Mouse (Mus musculus) adrenal gland, postnatal 25 days (tissue): ENCODE measurements around the gene Lrrc52. TPM values are rescaled to one million over a fixed set of nuclear protein-coding genes. Genes with fewer than 3 reads are reported as not detected.

Source experiments
- DNase-seq: peaks from one replicate; pipeline ENCODE4 v3.0.0; 2021; ENCODE audit warnings: mixed read lengths
- long read RNA-seq: library from polyadenylated mRNA; stranded (forward); transcript quantifications from one replicate; pipeline ENCODE4 v2.0.0, GENCODE M21; 2021
- total RNA-seq: library from RNA; stranded (reverse); gene quantifications from 2 replicates; pipeline ENCODE4 v1.2.3, GENCODE M21; 2021

Lrrc52 gene
- total RNA-seq, result 0.86 TPM in 1 of 2 replicates, not detected in the other
- long read RNA-seq, result 0 reads

- DNase-seq, result peak; percentile 80
Observed at GRCm38 (mm10) chr1:167466765-167467426, at the start of gene Lrrc52. Lrrc52 (minus strand) TSS chr1:167466780.

DNA sequence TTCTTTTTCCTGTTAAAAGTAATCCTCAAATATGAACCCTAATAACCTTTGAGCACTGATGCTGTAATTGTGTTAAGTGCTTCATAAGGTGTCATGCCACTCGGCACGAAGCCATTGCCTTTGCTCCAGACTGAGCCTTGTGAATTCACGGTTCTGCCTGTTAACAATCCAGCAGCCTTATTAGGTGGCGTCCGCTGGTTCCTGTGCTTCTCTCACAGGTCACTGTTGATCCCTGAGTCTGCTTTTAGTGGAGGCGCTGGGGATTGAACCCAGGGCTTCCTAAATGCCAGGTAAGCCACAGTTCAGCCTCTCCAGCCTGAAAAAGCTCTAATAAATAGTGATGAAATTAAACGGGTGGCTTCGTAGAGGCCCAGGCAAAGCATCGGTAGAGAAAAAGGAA is 45.0 kb upstream of the Lrrc52 start:
- no peak for DNase-seq

GRCm38 (mm10) chr1:167506048-167506447 is 39.5 kb upstream of the Lrrc52 start:
- no peak for DNase-seq

DNA sequence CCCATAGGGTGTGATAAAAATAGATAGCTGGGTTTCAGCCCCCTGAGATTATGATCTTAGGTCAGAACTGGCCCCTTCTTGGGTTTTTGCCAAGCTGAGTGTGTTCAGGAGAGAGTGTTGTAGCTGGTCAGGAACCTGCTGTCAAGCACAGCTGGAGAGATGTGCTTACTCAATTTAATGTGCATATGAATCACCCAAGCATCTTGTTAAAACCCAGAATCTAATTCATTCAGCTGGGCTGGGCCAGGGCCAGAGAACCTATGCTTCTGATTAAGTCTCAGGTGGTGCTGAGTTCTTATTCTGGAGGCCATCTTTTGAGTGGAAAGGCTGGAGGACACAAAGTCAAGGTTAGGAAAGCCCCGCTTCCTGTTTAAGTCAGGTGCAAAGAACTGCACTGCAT is 38.8 kb upstream of the Lrrc52 start:
- no peak for DNase-seq

DNA sequence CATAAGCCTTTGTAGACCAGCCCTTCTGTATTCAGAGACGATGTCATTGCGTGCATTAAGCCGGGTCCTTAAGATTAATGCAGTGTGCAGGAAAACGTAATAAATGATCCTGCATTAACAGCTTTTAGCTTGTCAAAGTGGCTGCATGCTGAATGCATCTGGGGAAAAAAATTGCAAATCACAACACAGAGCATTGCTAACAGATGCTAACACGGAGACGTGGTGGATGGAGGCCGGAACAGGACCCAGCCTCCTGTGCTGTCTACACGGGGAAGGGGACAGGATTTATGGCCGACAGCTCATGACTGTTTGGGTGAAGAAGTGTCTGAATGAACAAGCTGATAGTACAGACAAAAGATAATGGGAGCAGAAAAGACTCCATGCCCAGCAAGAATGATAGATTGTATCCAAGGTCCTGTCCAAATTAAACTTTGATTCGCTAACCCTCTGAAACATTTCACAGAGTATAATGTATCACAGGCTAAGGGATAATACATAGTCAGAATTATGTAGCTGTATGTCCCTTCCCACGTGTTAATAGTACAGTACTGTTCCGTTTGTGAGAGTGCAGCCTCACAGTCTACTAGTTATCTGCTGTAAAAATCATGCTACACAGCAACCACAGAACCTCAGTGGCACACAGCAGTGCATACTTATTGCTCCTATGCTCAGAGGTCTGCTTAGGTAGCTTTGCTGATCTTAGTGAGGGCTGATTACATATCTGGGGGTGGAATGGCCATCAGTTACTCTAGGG is 32.7 kb upstream of the Lrrc52 start:
- no peak for DNase-seq

DNA sequence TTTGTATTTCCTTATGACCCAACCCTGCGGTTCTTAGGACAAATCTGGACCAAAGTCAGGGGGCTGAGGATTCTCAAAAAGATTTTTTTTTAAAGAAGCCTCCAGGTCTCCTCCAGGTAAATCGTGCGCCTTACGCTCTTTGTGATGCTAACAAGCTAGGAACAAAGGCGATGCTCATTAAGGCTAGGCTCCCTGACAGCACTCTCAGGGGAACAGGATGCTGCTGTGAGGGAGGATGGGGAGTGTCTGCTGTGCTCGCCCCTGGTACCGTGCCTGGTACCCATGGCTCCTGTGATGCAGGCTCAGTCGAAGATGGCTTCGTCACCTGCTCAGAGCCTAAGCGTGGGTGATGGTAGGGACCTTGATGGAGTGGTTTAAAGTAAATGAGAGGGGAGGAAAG is 31.4 kb upstream of the Lrrc52 start:
- DNase-seq, result no peak

DNA sequence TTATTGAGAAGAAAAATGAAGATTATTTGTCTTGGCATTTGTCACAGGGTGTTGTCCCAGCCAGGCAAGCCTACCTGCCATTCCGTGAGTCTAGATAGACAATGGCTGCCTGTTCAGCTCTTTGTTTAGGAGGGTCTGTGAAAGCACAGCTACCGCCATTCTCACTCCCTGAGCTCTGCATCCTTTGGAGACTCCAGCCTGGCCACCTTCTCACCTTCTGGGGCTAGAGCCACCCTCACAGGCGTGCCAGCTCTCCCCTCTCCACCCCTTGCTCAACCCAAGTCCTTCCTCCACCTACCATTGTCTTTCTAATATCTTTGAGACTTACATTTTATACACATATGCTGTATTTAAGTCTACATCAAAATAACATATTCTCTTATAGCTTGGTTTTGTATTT is 31.0 kb upstream of the Lrrc52 start:
- no peak for DNase-seq

DNA sequence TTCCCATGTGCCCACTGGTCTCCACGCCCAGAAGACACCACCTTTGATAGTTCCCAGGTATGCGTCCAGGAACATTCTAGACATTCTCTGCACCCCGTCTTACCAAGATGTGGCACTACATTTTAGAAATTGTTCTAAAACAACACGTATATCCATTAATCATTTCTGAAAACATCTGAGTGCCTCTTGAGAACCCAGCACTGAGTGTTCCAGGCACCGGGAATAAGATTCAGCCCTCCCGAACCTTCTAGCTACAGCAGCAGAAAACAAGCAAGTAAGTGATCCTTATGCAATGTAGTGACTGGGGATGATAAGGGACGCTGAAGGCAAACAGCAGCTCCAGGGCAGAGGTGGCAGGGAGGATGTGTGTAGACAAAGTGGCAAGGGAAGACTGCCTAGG is 24.9 kb upstream of the Lrrc52 start:
- DNase-seq, result no peak

- DNase-seq, result no peak
Observed at GRCm38 (mm10) chr1:167487933-167488332, 21.4 kb upstream of the Lrrc52 start.

DNA sequence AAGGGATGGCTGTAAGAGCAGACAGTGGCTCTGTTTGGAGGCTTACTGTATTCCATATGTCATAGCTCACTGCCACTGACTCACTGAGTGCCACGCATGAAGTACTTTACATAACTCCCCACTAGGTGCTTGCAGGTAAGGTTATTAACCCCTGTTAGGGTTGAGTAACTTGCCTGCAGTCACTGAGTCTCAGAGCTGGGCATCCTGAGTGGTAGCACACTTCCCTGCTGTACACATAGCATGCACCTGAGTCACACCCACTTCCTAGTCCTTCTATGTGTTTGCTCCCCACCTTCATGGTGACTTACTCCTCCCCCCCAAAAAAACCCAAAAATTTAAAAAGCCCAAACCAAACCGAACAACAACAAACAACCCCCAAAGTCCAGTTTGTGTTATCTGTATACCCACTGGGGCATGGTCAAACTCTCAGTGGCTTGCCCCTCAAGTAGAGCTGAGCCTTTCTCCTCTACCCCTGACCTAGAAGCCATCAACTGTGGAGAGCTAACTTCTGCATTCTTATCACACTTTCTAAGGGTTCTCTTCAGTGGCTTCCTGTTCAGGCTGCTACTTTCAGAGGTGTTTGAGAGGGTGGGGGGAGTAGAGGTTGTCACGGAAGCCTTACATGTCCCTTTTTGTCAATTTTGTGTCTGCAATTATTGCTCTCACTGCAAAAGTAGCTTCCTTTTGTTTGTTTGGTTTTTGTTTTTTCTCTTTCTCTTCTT is 20.5 kb upstream of the Lrrc52 start:
- no peak for DNase-seq

DNA sequence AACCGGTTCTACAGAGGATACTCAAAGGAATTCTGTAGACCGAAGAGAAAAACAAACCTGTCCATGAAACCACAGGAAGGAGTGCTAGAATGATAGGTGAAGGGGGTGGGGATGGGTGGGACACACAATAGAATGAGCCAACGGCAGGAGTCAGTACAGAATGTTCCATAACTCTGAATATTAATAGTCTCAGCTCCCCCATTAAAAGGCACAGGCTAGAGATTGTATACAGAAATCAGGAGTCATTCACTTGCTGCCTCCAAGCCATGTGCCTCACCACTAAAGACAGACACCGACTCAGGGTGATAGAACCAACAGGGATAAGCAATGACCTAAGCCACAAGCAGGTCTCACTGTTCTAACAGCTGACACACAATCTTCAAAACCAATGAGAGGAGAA is 16.3 kb upstream of the Lrrc52 start:
- DNase-seq, result no peak

DNA sequence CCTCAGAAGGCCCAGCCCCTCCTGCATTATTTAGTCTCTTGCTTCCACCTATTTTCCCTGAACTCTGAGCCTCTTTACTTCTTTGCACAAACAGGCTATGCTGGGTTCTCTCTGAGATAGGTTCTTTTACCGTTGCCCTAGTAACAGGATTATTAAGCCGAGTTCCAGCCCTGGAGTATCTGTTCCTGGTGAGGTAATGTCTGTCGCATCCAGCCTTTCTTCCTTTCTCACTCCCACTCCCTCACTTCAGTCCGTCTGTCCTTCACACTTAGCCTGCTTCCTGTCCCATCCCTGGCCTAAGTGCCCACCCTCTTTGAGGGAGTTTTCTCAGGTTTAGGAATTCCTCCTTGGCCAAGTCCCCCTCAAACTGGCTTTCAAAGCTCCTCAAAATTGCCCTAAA is 7.0 kb upstream of the Lrrc52 start:
- no peak for DNase-seq

- DNase-seq, result no peak
Observed at GRCm38 (mm10) chr1:167467916-167468315, 1.3 kb upstream of the Lrrc52 start.

DNA sequence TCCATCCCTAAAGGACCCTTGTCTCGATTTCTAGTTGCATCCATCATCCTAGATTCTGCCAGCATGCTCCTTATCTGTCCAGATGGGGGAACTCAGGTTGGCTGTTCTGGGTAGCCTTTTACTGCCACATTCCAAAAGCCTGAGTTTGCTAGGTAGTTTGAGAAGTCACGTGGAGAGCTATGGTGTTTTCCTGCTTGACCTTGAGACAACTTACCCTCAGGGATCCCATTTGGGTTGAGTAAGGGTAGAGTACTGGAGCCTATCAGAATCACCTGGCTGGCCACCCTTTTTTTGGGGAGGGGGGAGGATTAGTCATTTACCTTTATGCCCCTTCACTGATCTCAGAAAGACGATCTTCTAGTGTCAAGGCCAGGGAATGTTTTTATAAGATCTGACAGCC is 9.3 kb downstream of the Lrrc52 start:
- DNase-seq, result no peak

- no peak for DNase-seq
Observed at GRCm38 (mm10) chr1:167453048-167453447, 13.5 kb downstream of the Lrrc52 start.

- no peak for DNase-seq
Observed at GRCm38 (mm10) chr1:167452456-167452855, 14.1 kb downstream of the Lrrc52 start.

- no peak for DNase-seq
Observed at GRCm38 (mm10) chr1:167448598-167448997, 18.0 kb downstream of the Lrrc52 start.

DNA sequence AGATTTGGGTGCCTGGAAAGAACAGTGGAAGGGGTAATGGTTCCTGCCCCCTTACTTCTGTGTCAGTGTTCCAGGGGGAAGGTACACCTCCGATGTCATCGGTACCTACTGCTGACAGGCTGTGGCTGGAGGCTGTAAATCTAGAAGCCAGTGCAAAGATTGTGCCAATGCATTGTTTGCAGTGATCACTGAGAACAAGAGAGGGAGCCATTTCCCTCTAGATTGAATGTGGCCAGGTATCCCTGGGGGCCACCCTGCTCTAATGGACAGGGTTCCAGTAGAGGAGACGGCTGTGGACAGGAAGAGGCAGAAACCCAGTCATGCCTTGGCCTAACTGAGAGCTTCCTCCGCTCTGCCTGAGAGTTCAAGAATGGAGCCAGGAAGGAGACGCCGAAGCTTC is 18.5 kb downstream of the Lrrc52 start:
- DNase-seq, result no peak

- no peak for DNase-seq
Observed at GRCm38 (mm10) chr1:167446516-167446915, 20.1 kb downstream of the Lrrc52 start.

DNA sequence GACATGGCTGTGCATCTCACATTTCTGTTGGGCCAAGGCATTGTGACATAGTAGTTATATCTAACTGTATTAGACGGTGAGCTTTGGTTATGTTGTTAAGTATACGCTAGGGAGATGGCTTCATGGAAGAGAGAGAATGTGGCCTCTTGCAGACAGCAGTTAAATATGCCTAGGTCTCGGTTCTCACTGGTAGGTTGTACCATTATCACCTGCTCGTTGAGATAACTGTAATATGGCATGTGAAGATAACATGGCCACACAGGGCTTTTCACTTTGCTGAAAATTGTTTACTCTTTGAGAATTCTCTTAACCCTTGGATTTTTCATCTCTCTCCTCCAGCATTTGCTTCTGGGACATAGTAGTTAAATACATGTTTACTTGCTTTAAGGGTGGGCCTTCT is 21.4 kb downstream of the Lrrc52 start:
- DNase-seq, result no peak

- no peak for DNase-seq
Observed at GRCm38 (mm10) chr1:167438231-167438885, 28.2 kb downstream of the Lrrc52 start.

DNA sequence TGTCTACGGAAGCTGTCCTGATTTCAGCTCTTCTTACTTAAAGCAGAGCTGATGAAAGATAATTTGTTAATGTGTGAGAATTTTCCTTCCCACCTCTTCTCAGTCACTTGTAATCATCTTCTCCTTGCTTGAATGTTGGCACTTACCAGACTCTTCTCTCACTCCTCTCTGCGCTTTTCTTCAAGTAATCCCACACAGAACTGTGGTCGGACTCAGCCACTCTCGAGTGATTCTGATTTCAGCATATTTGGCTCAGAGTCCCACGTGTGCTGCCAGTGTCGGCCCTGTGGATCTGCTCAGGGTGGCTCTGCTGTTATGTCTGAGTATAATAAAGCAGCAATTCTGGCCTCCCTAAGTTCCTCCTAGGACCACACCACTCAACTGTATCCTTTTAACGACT is 29.5 kb downstream of the Lrrc52 start:
- no peak for DNase-seq
